Mouse (Mus musculus): Measurements from ENCODE around the gene Ganab. TPM values are rescaled to one million over a fixed set of nuclear protein-coding genes. Genes with fewer than 3 reads are reported as not detected.

The Ganab gene
- total RNA-seq, 2 experiments from 2014 or later, result 103 to 111 TPM

DNA sequence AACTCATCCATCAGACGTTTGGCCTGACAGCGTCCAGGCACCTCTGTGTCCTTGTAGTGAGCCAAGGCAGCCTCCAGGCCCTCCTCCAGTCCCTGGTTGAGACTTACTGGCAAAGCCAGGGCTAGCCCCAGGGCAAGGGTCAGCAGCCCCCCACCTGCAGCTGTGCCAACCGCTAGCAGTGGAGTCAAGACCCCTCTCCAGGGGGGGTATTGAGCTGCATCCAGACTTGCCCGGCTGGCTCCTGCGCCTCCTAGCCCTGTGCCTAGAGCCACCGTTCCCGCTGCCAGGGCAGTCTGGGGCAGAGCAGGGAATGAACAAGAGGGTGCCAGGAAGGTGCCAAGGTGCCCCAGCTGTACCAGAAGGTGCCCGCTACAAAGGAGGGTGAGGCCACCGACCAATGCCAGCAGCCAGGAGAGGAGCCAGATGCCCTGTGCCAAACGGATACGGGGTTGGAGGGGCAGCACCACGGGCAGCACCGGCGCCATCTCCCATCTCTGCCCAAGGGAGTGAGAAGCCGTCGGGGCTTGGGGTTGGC is 30.9 kb downstream of the Ganab start:
- no peak for DNase-seq (ENCODE audit: low spot score in 2 of 2)

DNA sequence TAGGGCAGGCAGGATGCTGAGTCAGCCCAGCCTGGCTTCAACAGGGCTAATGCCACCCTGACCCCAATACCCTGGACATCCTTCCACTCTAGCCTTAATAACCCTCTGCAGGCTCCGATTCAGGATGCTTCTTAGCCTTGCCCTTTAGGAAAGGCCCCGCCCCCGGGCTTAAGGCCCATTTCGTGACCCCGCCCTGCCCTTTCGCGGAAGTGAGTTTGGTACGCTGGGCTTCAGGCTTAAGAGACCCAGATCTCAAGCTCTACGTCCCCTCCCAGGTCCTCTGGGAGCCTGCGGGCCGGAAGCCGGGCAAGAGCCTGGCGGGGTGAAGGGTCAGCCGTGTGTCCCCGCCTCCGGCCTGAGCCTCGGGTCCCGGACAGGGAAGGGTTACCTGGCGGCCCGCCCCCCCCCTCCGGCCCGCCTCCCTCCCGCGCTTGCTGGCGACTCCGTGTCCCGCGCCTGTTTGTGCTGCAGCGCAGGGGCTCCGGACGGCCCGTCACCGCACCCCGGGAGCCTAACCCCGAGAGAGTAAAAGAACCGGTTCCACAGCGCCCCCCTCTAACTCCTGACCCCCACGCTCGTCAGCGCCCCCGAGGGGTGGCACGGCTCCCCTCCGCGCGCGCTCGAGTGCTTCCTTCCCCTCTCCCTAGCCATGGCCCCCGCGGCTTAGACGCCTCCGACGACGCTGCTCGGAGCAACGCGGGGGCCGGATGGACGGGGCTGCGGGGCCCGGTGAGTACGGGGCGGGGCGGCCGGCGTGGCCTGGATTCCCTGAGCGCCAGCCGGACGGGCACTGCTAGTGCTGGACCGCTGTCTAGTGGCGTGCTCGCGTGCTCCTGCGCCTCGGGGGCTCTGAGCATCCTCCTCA is 31.6 kb downstream of the Ganab start, which contains the start of the genes Rom1 and Eml3:
Rom1 (minus strand) TSS at position 133 of the 865 bp plus-strand sequence.
Eml3 (plus strand) TSS at position 329 of the 865 bp plus-strand sequence.
- DNase-seq (ENCODE audit: low spot score in 2 of 2), result peak; percentile 68 to 74

DNA sequence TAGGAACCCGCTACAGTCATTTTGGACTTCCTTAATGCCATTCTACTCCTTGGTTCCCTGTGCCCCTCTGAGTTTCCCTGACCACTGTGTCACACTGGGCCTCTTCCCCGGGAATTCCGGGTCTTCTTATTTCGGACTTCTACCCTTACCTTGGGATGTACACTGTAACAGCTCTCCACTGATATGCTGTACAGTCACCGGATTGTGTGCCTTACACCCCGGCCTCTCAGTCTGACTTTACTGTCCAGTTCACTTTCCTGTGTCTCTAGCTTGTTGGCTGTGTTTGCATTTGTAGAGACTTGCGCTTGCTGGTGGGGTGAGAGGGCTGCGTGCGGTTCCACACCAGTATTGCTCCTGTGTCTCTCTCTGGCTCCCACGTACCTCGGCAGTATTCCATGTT is 32.2 kb downstream of the Ganab start:
- no peak for DNase-seq (ENCODE audit: low spot score in 2 of 2)

DNA sequence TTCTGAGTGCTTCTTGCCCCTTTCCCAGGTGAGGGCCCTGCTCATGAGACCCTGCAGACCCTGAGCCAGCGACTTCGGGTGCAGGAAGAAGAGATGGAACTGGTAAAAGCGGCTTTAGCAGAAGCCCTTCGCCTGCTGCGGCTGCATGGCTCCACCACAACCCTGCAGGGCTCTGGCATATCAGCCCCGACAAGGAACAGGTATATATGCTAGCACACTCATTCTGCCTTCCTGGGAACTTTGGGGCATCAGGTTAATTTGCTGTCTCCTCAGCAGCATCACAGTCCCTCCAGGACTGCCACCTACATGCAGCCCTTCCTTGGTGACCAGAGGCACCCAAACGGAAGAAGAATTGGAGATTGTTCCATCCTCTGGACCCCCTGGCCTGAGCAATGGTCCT is 32.9 kb downstream of the Ganab start:
- no peak for DNase-seq (ENCODE audit: low spot score in 2 of 2)

DNA sequence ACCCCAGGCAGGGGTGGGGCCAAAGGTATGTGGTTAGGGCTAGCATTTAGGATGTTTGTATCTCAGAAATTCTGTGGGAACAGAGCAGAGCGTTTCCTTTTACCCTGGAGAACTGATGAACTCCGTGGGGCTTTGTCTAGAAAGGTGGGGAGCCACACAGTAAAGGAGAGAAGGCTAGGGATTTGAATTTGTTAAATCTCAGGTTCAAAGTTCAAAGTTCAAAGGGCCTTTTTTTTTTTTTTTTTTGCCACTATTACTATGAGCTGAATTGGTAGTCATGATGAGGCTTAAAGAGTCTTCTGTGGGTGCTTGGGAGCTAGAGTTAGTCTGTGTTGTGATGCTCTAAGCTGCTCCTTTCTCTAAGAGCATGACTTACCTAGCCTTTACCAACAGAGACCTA is 38.9 kb downstream of the Ganab start:
- no peak for DNase-seq (ENCODE audit: low spot score in 2 of 2)

DNA sequence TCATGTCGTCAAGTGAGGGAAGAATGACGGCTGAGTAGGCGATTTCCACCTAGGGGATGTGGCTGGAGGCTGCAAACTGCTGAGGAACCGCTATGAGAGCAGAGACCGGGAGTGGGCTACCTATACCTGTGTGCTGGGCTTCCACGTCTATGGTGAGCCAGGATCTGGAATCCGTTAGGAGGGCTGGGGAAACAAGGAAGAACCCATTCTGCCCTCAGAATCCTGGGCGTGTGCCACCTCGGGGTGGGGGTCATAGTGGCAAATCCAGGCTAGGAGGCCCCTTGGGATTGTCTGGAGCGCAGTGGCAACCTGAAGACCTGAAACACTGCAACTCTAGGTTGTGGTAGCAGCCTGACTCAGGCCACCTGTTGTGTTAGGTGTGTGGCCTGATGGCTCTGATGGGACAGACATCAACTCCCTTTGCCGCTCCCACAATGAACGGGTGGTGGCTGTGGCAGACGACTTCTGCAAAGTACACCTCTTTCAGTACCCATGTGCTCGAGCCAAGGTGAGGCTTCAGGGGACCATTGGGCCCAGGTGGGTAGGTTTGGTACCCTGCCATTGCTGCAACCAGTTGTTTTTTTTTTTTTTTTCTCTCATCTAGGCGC is 42.8 kb downstream of the Ganab start:
- no peak for DNase-seq (ENCODE audit: low spot score in 2 of 2)

DNA sequence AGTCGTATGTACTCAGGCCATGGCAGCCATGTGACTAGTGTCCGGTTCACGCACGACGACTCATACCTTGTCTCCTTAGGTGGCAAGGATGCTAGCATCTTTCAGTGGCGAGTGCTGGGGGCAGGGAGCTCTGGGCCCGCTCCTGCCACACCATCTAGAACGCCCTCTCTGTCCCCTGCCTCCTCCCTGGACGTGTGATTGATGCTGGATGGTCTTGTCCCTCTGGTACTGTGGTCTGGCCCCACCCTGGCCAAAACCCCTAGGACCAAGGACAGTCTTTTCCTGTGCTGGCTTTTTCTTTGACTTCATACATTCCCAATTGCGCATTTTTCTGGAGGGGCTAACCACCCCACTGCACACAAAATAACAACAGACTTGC is 43.3 kb downstream of the Ganab start:
- DNase-seq (ENCODE audit: low spot score in 2 of 2), result no peak

DNA sequence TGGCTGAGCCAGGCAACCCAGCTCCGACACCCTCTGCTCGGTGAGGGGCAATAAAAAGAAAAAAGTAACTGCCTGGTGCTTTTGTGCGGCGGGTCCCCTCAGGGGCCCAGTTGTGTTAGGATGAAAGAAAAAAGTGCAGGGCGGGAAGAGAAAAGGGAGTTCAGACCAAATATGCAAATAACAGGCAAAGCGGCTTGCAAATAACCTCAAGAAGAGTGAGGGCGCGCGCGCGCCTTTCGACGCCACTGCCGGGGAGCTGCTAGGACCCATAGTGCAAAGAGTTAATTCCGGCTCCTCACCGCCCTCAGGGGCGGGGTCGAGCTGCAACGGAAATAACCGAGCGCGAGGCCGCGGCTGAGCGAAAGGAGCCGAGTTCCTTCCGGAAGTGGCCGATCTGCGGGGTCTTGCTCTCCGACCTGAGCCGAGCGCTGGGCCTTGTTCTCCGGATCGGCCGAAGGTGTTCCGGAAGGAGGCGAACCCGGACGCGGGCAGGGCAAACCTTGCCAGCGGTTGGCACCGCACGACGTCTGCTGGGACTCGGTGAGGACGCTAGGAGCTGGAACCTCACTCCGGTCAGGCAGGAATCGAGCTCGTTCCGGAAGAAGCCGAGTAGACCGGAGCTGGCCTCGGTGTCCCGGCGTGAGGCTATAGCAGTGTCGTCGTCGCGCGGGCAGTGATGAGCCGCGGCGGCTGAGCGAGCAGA is 43.8 kb downstream of the Ganab start, which contains the start of gene Mta2:
Mta2 (plus strand) TSS at position 361 of the 703 bp plus-strand sequence.
- DNase-seq (ENCODE audit: low spot score in 2 of 2), result peak; percentile 98

DNA sequence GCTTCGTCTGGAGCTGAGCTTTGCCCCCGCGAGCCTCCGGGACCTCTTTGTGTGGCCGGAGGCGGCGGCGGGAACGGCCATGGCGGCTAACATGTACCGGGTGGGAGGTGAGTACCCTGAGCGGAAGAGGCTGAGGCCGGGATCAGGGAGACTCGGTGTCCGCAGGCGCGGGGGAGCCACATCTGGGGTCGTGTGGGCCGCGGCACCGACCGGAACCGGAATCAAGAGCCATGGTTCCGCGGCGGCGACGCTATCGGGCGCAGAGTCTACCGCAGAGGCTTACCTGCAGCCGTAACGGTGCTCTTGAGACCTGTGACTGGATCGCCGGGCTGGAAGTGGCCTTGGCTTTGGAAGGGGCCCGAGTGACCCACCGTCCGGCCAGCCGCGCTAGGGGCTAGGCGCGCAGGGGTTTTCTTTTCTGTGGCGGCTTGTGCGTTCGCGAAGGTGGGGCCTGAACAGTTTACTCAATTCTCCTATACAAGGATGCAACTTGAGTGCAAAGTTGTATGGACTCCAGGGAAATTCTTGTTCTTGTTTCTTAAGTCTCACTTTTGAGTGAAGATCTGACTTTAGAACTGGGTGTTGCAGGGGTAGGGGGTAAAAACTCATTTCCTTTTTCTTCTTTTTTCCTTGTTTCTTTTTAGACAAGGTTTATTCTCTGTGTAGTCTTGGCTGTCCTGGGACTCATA is 44.5 kb downstream of the Ganab start:
- DNase-seq (ENCODE audit: low spot score in 2 of 2), result no peak

DNA sequence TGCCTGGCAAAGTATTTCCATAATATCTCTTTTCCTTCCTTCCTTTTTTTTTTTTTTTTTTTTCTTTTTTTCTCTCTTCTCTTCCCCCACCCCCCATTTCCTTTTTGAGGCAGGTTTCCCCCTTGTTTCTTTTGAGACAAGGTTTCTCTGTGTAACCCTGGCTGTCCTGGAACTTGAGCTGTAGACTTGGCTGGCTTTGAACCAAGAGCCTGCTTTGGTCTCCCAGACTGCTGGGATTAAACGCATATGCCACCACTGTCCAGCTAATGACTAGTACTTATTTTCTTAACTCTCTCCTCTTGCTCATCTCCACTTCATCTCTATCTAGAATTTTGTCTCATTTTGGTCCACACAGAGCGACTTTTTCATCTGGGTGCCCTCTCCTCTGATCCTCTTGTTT is 45.2 kb downstream of the Ganab start:
- no peak for DNase-seq (ENCODE audit: low spot score in 2 of 2)

DNA sequence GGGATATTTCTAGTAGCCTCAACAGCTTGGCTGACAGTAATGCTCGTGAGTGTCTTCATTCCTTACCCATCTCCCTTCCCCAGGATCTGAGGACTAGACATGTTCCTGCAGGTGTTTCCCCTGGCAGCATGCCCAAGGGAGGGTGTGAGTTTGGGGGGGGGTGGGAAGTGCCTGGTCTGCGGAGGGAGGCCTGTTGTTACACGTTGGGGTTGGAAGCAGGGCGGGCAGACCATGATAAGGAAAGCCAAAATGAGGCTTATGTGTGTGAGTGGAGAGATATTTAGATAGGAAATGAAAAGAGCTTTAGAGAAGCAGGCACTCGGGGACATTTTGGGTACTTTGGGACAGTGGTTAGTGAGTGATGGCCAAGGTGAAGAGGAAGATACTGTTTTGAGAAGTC is 46.2 kb downstream of the Ganab start:
- no peak for DNase-seq (ENCODE audit: low spot score in 2 of 2)

DNA sequence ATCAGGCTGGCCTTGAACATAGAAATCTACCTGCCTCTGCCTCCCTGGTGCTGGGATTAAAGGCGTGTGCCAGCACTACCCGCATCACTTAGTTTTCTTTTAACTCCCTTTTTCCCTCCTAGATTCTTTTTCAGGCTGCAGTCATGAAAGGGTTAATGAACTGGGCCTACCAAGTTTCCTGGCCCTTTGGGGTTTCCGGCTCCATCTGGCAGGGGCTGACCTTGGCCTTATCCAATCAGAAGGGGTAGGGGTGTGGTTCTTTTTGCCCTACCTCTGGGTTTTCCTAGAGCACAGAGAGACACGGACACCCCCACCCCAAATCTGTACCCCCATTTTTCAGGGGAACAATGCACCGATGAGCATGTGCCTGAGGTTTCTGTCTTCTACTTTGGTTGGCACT is 46.9 kb downstream of the Ganab start:
- DNase-seq (ENCODE audit: low spot score in 2 of 2), result peak; percentile 62 to 69

DNA sequence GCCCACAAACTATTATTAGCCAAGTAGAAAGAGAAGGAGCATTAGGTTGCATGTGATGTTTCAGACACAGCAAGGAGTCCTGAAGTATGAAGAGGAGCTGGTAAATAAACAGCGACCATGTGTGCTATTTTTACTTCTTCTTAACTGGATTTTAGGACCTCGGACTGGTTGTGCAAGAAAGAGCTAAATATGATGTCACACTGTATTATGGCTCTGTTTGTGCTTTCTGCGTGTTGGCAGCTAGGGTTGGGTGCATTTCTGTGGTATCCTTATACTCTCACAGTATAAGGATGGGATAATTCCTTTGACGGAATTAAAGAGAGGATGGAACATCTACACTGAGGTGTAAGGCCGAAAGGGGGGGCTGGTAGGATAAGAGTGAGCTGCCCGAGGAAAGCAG is 47.4 kb downstream of the Ganab start:
- DNase-seq (ENCODE audit: low spot score in 2 of 2), result no peak

DNA sequence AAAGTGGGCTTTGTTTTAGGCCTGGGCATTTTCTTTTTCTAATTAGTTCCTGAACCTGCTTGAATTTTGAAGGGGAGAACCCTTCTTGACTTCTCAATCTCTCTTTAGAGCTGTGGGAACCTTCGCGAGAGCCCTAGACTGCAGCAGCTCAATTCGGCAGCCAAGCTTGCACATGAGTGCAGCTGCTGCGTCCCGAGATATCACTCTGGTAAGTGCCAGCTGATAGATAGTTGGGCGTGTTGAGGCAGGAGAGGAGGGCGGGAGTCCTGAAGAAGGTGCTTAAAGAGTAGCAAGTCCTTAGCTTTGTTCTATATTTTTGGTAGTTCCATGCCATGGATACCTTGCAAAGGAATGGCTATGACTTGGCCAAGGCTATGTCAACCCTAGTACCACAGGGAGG is 49.1 kb downstream of the Ganab start:
- no peak for DNase-seq (ENCODE audit: low spot score in 2 of 2)

DNA sequence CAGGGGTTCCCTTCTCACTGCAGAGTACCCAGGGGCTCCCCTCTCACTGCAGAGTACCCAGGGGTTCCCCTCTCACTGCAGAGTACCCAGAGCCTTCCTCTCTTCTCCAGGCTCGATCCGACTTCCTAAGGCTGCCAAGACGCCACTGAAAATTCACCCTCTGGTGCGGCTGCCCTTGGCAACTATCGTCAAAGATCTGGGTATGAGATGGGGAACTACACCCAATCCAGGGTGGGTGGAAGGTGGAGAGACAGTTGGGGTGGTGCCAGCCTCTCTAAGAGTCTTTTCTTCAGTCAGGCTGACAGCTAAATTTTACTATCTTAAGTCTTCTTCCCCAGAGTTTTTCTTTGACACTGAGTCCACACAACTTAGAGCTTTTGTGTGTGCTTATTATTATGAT is 52.3 kb downstream of the Ganab start:
- DNase-seq (ENCODE audit: low spot score in 2 of 2), result no peak

DNA sequence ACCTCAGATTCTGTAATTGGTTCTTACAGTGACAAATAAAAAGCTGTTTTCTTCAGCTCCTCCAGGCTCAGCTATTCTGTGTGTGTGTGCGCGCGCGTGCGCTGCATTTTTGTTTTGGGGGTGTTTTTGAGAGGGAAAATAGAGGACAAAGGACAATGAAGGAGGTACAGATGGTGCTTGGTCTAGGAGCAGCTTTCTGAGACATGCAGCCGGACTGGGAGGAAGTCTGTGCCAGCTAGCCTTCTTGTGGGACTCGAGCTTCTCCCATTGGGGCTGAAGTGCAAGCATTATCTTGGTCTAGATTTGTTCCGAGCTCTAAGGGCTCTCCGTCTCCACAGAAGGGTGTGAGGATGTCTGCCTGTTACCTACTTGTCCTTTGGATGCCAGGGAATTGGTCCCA is 54.4 kb downstream of the Ganab start:
- peak; percentile 48 to 53 for DNase-seq (ENCODE audit: low spot score in 2 of 2)

DNA sequence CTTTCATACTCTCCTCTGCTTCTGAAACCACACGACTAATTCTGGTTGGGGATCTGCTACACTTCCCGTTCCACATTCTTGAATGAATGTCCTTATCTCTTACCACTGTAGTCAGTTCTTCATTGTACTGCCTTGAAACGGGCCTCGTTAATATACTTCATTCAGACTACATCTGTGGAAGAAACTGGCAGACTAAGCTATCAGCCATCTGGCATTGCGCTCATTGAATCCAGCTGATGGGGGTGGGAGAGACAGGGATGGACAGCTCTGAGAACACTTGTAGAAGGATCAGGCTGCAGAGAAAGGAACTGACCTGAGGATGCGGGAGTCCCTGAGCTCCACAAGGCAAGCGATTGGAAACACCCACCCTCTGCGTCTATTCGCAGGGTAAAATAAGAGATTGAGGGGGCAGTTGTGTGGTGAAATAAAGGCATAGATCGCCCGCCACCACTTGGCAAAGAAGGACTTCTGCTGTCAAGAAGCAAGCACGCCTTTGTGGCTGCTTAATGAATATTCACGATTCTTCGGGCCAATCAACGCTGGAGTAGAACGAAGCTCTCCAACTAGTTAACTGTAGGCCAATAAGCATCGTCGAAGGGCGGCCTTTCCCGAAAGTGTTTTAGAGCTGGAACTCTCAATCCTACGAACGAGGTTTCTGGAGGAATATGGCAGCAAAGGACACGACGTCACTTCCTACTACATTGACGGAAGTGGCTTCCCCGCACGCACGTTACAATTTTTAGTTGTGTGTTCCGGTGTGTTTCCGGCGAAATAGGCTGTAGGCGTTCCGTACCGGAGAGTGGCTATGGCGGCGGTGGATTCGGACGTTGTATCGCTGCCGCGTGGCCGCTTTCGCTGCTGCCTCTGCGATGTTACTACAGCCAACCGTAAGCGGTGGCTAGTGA is 55.5 kb downstream of the Ganab start, which contains the start of gene Tut1:
Tut1 (plus strand) TSS at position 713 of the 905 bp plus-strand sequence.
- peak; percentile 94 to 95 for DNase-seq (ENCODE audit: low spot score in 2 of 2)

DNA sequence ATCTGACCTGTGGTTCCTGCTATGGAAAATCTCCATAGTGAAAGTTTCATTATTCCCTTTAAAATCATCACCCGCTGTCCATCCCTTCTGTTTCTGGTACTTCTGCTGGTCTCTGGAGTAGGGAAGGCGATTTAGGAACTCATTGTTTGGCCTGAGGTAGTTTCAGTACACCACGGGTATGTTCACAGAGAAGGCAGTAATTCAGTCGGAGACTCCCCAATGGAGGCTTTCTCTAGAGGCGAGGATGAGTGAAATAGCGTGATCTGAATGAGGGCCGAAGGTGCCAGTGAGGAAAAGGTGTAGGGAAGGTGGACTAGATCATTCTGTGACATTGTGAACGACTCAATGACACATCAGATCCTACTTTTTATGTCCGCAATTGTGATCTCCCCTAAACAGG is 56.3 kb downstream of the Ganab start:
- DNase-seq (ENCODE audit: low spot score in 2 of 2), result no peak

DNA sequence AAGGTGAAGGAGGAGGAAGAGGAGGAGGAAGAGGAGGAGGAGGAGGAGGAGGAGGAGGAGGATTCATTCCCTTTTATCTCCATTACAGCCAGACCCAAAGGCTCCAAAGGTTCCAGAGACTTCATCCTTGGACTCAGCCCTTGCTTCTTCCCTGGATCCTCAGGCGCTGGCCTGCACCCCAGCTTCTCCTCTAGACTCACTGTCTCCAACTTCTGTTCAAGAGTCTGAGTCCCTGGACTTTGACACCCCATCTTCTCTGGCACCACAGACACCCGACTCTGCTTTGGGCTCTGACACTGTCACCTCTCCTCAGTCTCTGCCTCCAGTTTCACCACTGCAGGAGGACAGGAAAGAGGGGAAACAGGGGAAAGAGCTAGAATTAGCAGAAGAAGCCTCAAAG is 64.4 kb downstream of the Ganab start:
- no peak for DNase-seq (ENCODE audit: low spot score in 2 of 2)

DNA sequence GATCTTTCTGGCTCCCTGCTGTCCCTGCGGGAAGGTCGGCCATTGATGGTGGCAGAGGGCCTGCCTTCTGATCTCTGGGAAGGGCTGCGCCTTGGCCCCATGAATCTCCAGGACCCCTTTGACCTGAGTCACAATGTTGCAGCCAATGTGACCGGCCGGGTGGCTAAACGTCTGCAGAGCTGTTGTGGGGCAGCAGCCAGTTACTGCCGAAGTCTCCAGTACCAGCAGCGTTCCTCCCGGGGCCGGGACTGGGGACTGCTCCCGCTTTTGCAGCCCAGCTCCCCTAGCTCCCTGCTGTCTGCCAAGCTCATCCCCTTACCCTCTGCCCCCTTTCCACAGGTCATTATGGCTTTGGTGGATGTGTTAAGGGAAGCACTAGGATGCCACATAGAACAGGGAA is 67.2 kb downstream of the Ganab start:
- no peak for DNase-seq (ENCODE audit: low spot score in 2 of 2)

Data from layer of hippocampus, postnatal 10 days (tissue).